Mouse (Mus musculus): ENCODE data around the gene Tmem229b. TPM values are rescaled to one million over a fixed set of nuclear protein-coding genes. Genes with fewer than 3 reads are reported as not detected.
"Not testable (repeated sequence)": the region's sequence is repeated elsewhere in the genome, so short reads cannot be mapped to it uniquely, and the experiment has no call there.

Gene Tmem229b
- total RNA-seq, 2 experiments from 2014 or later, result 4.6 to 8.6 TPM

DNA sequence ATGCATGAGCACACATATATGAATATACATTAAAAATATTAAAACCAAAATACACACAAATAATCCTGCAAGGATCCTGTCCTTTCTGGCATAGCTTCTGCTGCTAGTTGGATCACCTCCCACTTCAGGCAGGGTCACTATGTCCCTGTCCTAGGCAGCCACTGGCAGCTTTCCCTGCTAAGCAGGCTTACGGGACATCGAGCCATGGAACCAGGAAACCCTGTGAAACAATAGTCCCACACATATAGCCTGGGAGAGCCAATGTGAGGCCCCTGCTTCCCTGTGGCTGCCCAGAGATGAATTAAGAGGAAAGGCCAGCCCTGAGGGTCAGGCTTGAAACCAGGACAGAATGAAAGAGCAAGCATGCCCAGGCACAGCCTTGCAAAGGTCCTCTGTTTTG, 35.8 kb downstream of the Tmem229b start:
- no peak for TF ChIP-seq CTCF (IDR thresholded peaks at IDR 0.05)
- H3K4me3 ChIP-seq, result no peak overlapping the region
- intact Hi-C loops (cut with DNase I), result loop anchor here (2.0 kb wide), 1 partner anchor 19 kb away; no protein-coding TSS in a partner anchor
- peak; percentile 81 for DNase-seq
- peak overlapping the region; percentile 65 for H3K27ac ChIP-seq

DNA sequence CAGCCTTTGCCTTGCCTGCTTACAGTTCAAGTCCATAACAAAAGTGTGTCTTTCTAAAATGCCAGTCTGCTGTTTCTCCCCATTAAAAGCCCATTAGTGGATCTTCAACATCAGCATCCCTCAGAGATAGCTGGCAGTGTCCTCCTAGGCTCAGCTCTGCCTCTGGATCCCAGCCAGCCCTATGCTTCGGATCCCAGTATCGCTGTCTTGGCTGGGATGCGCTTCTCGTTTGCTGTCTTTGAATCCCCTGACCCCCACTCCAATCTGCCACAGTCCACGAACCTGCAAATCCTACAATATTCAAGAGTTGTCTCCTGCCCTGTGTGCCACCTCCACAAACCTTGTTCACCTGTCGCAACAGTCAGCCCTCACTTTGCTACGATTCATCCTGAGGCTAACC, 36.7 kb downstream of the Tmem229b start:
- no peak for TF ChIP-seq CTCF (IDR thresholded peaks at IDR 0.05)
- H3K27ac ChIP-seq, result no peak overlapping the region
- H3K4me3 ChIP-seq, result no peak overlapping the region
- intact Hi-C loops (cut with DNase I), result loop anchor here (2.0 kb wide), 1 partner anchor 18 kb away; no protein-coding TSS in a partner anchor
- peak; percentile 50 for DNase-seq

DNA sequence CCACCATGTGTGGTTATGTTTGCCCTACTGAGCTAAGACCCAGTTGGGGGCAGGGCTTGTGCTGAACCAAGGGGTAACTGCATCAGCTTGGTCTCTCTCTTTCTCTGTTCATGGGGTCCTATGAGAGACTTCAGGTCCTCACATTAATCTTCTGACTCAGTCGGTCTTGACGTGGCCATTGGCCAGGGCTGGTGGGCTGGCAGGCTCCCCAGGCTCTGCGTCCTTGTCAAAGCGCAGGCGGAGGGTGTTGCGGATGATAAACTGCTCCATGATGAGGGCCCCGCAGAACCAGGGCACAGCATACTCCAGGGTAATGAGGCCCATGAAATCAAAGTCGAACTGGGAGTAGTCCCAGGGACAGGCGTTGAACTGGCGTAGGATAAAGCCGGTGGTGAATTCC, 42.9 kb downstream of the Tmem229b start:
- intact Hi-C loops (cut with DNase I), result not testable (repeated sequence)

DNA sequence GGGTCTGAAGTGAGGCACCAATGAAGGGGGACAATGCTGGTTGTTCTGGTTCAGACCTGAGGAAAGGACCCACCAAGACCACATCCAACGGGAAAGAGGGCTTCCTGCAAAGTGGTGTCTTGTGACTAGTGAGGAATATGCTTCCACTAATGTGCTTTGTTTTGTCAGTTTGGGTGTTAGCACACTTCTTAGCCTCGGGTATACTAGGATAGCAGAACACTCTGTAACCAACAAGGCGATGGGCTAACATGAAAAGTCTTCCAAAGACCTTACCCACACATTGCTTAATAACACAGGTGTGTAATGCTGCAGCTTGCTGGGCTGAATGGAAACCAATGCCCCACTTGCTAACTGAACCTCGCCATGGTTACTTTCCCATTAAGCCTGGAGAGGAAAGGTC, 51.0 kb downstream of the Tmem229b start:
- intact Hi-C loops (cut with DNase I), result no loop called here
- no peak overlapping the region for H3K4me3 ChIP-seq
- DNase-seq, result no peak
- no peak for TF ChIP-seq CTCF (IDR thresholded peaks at IDR 0.05)
- no peak overlapping the region for H3K27ac ChIP-seq

More for the DNA sequence above, 42.9 kb downstream of the Tmem229b start:
- not testable (repeated sequence) for H3K27ac ChIP-seq, DNase-seq, H3K4me3 ChIP-seq

DNA sequence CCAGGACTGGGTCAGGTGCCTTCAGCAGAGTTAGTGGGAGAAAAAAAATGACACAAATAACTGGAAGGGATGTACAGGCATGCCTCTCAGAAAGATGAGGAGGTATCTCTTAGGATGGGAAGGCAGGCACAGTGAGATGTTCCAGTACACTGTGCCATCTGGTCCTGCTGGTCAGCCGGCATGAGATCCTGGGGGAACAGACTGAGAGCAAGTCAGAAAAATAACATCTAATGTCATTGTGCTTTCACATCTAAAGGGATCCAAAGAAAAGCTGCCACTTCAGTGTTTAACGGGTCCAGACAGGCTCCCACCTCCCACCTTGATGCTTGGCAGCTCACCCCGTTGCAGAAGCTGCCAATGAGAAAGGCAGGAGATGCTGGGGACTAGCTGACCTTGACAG, 54.9 kb downstream of the Tmem229b start:
- H3K4me3 ChIP-seq, result no peak overlapping the region
- no peak for DNase-seq
- H3K27ac ChIP-seq, result peak overlapping the region; percentile 57
- TF ChIP-seq CTCF (IDR thresholded peaks at IDR 0.05), result no peak
- intact Hi-C loops (cut with DNase I), result loop anchor here (2.0 kb wide), 1 partner anchor 18 kb away; no protein-coding TSS in a partner anchor

DNA sequence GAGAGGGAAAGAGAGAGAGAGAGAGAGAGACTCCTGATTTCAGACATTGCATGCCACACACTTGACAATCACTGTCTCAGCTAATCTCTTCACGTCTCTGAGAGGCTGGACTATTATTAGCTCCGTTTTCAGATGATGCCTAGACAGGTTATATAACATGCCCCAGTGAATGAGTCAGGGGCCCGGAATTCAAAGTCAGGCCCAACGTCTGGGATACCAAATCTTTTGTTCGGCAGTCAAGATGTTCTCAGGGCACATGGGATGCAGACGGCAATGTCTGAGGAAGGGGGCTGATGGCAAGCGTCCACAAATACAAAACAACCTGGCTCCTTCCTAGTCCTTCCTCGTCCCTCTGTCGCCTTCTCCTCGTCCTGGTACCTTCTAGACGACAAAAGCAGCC, 55.4 kb downstream of the Tmem229b start:
- TF ChIP-seq CTCF (IDR thresholded peaks at IDR 0.05), result no peak
- peak; percentile 38 for DNase-seq
- intact Hi-C loops (cut with DNase I), result loop anchor here (2.0 kb wide), 1 partner anchor 19 kb away; no protein-coding TSS in a partner anchor
- peak overlapping the region; percentile 57 for H3K27ac ChIP-seq
- no peak overlapping the region for H3K4me3 ChIP-seq

DNA sequence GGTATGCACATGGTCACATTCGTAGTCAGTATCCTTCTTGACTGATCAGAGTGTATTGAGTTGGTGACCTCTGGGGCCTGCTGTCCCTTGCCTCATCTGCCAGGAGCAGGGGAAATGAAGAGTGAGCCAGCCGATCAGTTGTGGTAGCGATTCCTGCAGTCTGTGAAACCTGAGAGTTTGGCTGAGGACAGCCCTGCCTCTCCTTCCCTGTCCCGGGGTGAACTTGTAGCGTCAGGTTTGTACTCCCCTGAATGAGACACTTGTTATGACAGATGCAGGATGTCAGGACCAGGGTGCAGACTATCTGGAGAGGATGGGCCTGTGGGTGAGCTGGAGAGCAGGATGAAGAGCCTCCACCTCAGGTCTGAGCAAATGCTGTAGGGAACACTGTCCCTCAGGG, 59.8 kb downstream of the Tmem229b start:
- DNase-seq, result peak; percentile 76

DNA sequence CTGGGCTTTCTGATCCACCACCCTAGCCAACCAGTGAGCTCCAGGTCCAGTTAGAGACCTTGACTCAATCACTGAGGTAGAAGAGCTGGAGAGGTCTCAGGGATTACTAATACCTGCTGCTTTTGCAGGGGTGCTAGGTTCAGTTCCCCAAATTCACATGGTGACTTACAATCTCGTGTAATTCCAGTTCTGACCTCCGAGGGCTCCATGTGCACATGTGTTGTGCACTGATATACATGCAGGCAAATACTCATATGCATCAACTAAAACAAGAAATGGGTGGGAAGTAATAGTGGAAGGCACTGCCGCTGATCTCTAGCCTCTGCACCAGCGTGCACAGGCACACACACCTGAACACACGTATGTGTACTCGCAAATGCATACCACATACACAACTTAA, 60.3 kb downstream of the Tmem229b start:
- Histone ChIP-seq H3K27ac (peak overlapping the region; percentile 67), H3K4me3 (no peak overlapping the region)
- intact Hi-C loops (cut with DNase I), result loop anchor here (2.0 kb wide), 1 partner anchor 38 kb away; no protein-coding TSS in a partner anchor
- DNase-seq, result no peak
- TF ChIP-seq CTCF (IDR thresholded peaks at IDR 0.05), result peak; percentile 40

More for the DNA sequence above, 59.8 kb downstream of the Tmem229b start:
- intact Hi-C loops (cut with DNase I), result loop anchor here (2.0 kb wide), 1 partner anchor 37 kb away; no protein-coding TSS in a partner anchor
- peak overlapping the region; percentile 67 for H3K27ac ChIP-seq
- TF ChIP-seq CTCF (IDR thresholded peaks at IDR 0.05), result no peak
- H3K4me3 ChIP-seq, result no peak overlapping the region

DNA sequence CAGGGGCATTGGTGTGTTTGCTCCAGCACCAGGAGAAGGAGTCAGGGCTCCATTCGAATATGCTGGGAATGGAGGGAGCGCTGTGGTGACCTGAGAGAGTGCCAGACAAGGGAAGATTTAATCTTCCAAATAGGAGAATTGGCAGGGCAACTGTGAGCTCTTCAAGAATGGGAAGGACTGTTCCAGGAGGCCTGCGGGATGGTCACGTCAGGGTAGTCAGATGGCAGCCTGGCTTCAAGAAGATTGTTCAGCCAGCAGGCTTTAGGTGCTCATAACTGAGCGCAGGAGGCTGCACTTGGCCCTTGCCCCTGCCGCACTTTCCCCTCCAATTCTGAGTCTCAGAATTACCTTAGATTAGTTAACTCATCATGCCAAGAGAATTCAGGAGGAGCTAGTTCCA, 64.5 kb downstream of the Tmem229b start:
- Histone ChIP-seq H3K27ac (no peak overlapping the region), H3K4me3 (no peak overlapping the region)
- intact Hi-C loops (cut with DNase I), result no loop called here
- DNase-seq, result no peak
- no peak for TF ChIP-seq CTCF (IDR thresholded peaks at IDR 0.05)

DNA sequence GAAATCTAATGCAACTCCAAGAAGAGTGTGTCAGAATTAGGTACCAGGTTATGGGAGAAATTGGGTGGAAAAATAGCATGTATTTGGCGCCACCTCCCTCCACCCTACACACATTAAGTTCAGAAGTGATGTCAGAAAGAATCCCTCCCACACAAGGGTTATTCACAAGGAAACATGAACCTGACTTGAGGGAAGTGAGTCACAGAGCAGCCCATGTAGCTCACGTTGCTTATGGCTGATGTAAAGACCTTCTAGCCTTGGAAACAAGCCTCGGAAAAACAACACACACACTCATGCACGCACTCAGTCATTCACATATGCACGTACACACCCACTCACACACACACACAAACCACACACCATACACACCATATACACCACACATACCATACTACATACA, 67.3 kb downstream of the Tmem229b start:
- Histone ChIP-seq H3K4me3 (no peak overlapping the region), H3K27ac (no peak overlapping the region)
- TF ChIP-seq CTCF (IDR thresholded peaks at IDR 0.05), result no peak
- intact Hi-C loops (cut with DNase I), result no loop called here
- DNase-seq, result no peak

DNA sequence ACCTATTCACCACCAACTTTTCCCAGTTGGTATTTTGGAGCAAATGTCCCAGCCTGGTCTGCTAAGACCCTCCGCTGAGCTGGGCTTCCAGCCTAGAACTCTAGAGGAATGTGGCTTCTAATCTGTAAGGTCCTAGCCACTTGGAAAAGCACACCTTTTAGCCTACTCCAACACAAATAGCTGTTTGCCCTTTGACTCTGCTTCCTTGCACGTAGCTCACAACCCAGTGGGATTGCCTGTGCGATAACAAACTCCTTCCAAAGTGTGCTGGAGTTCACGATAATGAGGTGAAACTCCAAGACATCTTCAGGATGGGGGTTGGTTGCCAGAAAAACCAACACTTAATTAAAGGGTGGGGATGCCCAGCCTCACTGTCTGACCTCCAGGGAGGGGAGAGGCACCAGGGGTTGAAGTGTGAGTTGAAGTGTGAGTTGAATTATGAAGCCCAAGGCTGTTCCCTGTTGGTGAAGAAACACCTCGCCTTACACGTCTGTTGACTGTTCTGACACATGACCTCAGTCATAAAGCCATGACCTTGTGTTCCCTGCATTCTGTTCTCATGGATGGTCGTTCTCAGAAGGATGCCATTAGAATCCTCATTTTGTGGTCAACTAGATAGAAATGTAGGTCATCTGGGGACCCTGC, 67.9 kb downstream of the Tmem229b start:
- DNase-seq, result no peak
- Histone ChIP-seq H3K27ac (no peak overlapping the region), H3K4me3 (no peak overlapping the region)
- no peak for TF ChIP-seq CTCF (IDR thresholded peaks at IDR 0.05)
- intact Hi-C loops (cut with DNase I), result loop anchor here (5.0 kb wide), 1 partner anchor 63 kb away; no protein-coding TSS in a partner anchor

DNA sequence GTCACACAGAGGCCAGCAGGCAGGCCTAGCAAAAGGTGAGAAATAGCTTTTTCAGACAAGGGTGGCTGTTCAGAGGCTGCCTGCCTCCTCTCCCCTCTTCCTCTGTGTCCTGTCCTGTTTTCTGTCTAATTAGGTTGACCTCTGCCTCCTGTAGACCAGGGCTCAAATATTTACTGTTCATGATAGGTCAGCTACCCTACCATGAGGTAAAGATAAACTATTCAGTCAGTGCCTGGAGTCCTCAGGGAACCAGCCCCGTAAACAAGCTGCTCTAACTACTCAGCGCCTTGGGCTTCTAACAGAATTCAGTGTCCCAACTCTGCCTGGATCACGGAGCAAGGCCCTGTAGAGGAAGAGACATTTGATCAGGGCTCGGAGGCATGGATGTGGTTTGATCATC, 70.9 kb downstream of the Tmem229b start:
- TF ChIP-seq CTCF (IDR thresholded peaks at IDR 0.05), result no peak
- Histone ChIP-seq H3K4me3 (no peak overlapping the region), H3K27ac (no peak overlapping the region)
- DNase-seq, result no peak
- intact Hi-C loops (cut with DNase I), result loop anchor here (5.0 kb wide), 1 partner anchor 66 kb away; no protein-coding TSS in a partner anchor

DNA sequence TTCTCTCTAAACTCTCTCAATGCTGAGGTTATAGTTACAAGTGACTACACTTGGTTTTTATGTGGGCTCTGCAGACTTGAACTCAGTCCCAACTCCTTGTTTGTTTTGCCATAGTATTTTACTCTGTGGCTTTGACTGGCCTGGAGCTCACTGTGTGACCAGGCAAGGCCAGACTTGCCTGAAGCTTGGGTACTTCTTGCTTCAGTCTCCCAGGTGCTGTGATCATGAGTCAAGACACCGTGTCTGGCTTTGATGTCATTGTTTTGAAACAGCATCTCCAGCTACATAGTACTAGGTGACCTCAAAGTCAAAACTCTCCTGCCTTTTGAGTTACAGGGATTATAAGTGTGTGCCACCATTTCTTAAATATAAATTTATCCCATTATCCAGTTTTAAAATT, 77.5 kb downstream of the Tmem229b start:
- Histone ChIP-seq H3K27ac (no peak overlapping the region), H3K4me3 (no peak overlapping the region)
- DNase-seq, result no peak
- intact Hi-C loops (cut with DNase I), result no loop called here
- no peak for TF ChIP-seq CTCF (IDR thresholded peaks at IDR 0.05)

DNA sequence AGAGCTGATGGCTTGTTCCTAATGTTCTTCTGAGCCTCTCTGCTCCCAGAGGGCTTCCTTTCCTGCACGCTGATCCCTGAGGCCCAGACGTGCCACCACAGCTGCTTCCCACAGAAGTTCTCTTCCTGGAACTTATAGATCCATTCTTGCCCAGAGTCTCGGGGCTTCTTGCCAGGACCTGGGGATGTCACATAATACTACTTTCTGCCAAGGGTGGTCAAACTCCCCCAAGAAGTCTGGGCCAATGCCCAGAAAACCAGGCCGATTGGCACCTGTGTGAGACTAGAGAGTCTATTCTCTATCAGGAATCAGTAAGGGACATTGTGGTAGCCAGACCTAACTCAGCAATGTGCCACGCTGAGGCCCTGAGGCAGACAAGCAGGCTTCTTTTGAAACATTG, 80.1 kb downstream of the Tmem229b start:
- no peak overlapping the region for H3K27ac ChIP-seq
- no peak for TF ChIP-seq CTCF (IDR thresholded peaks at IDR 0.05)
- no peak for DNase-seq
- H3K4me3 ChIP-seq, result no peak overlapping the region
- intact Hi-C loops (cut with DNase I), result no loop called here
